Comparison of ENCODE assay signal across 8 mouse cellular contexts in the genomic region with DNA sequence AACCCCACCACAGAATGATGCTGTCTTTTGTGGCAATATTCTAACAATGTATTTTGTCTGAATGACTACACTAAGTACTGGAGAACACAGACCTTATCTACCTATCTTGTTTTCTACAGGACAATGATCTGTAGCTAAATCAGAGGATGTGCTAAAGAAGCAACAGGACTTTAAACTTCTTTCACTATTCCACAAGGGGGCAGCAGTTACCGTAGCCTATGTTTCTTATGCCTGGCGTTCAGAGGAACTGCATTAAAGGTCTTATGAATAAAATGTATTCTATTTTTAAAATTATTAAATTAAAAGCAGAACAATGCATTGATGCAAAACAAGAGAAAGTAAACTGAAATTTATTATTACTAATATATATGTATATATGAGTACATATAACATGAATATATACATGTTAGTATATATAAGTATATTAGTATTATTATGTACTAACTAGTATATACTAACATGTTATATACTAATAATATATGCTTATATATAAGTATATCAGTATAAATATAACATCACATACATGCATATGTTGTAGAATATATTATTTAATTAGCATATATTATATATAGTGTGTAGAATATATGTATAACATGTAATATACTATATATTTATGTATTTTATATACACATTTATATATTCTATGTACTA. TPM values are rescaled to one million over a fixed set of nuclear protein-coding genes. Genes with fewer than 3 reads are reported as not detected.
DNase-seq lines count a peak whose midpoint lies in the region; ATAC-seq and TF ChIP-seq lines count a peak whose summit lies in the region.

No protein-coding gene starts in this region.

- 7% methylated on average over 2 of the region's 2 CpGs for WGBS in lung, adult 2 months

- H3K4me1 ChIP-seq in lung, adult 2 months (ENCODE audit: control insufficient read depth, insufficient read depth, low read length): no peaks in the 10 kb centered on the region; the same call in 1 of the 2 replicates

- TF ChIP-seq POLR2A in lung, adult 2 months (IDR thresholded peaks at IDR 0.05; ENCODE audit: borderline replicate concordance, extremely low read depth, low read depth, low read length): no peak

- DNase-seq in adrenal gland, postnatal 10 days: peak; percentile 56
- DNase-seq in adrenal gland, postnatal 25 days: no peak
- DNase-seq in right cerebral cortex, adult 18-20 months: peak; percentile 49
- no peak for DNase-seq in right cerebral cortex, postnatal 25 days
- DNase-seq in cerebellum, postnatal 36 days: peak; percentile 23 to 57
- DNase-seq in lung, adult 2 months: no peak
- DNase-seq in right cerebral cortex, postnatal 14 days: peak; percentile 29

- peak; percentile 49 to 75; a peak in 1 of 4 replicates for ATAC-seq in hematopoietic stem cell, adult 5-6 weeks (replicated peaks in 1 of 2; ENCODE audit: insufficient read depth in 1 of 2, low FRiP score in 2 of 2, low TSS enrichment in 1 of 2, low read depth in 1 of 2, poor library complexity in 2 of 2, severe bottlenecking in 2 of 2)

- peak; percentile 29; the same call in 1 of the 2 replicates for TF ChIP-seq CTCF in lung, adult 2 months (IDR thresholded peaks at IDR 0.05; ENCODE audit: insufficient read depth, low read length)

- no peak overlapping the region for H3K4me3 ChIP-seq in lung, adult 2 months (replicated peaks; ENCODE audit: extremely low read depth, low read depth, low read length)

RNA-seq across cellular contexts. Expression of a gene that starts 35.0 kb away (rescaled TPM):
- total RNA-seq in adrenal gland, postnatal 10 days (2021): not detected
- not detected in 2 replicates for total RNA-seq in adrenal gland, postnatal 25 days (2021)
- total RNA-seq in hematopoietic stem cell, adult 5-6 weeks (2017): 1.0 TPM in 1 of 2 replicates, not detected in the other
- polyA plus RNA-seq in lung, adult 2 months (2012; rRNA removed): not detected in 2 replicates

RNA-seq across cellular contexts. Expression of a gene that starts 59.5 kb away (rescaled TPM):
- 10 to 100 TPM; 11.1 to 13.0 TPM for total RNA-seq in adrenal gland, postnatal 10 days (2021)
- total RNA-seq in adrenal gland, postnatal 25 days (2021): 13.6 and 15.0 TPM in 2 replicates
- 3.9 and 5.0 TPM in 2 replicates for total RNA-seq in hematopoietic stem cell, adult 5-6 weeks (2017)
- polyA plus RNA-seq in lung, adult 2 months (2012; rRNA removed): 3.0 and 5.2 TPM in 2 replicates

Comparison
In these comparisons a context has a peak if more than half of its experiments do, and no peak if none do; other contexts are left out.
1. DNase-seq: peak in adrenal gland, postnatal 10 days (single experiment), right cerebral cortex, adult 18-20 months (single experiment), cerebellum, postnatal 36 days (2 of 2) and right cerebral cortex, postnatal 14 days (single experiment); none in adrenal gland, postnatal 25 days (single experiment), right cerebral cortex, postnatal 25 days (single experiment) and lung, adult 2 months (single experiment).